Mouse (Mus musculus) megakaryocyte progenitor cell, adult 5-6 weeks (primary cell): ENCODE data around the gene Snx3. TPM values are rescaled to one million over a fixed set of nuclear protein-coding genes. Genes with fewer than 3 reads are reported as not detected.

Experiments
- ATAC-seq: replicated peaks from 2 replicates; pipeline ENCODE4 v1.8.0; 2016; ENCODE audit warnings: mild to moderate bottlenecking, moderate TSS enrichment, inconsistent platforms; ENCODE audit not compliant: poor library complexity
- total RNA-seq, 2 experiments: library from RNA; stranded (forward) in 1 of 2; stranded (reverse) in 1 of 2; fragments of 157-497, 149-512 nt in 1 of 2; fragments of 200-1000 nt in 1 of 2; gene quantifications; 2 replicates each; pipeline versions ENCODE4 v1.2.3 to v1.2.4; 2015 to 2017

Snx3 gene
- total RNA-seq, 2 experiments from 2014 or later, result 104 to 274 TPM

DNA sequence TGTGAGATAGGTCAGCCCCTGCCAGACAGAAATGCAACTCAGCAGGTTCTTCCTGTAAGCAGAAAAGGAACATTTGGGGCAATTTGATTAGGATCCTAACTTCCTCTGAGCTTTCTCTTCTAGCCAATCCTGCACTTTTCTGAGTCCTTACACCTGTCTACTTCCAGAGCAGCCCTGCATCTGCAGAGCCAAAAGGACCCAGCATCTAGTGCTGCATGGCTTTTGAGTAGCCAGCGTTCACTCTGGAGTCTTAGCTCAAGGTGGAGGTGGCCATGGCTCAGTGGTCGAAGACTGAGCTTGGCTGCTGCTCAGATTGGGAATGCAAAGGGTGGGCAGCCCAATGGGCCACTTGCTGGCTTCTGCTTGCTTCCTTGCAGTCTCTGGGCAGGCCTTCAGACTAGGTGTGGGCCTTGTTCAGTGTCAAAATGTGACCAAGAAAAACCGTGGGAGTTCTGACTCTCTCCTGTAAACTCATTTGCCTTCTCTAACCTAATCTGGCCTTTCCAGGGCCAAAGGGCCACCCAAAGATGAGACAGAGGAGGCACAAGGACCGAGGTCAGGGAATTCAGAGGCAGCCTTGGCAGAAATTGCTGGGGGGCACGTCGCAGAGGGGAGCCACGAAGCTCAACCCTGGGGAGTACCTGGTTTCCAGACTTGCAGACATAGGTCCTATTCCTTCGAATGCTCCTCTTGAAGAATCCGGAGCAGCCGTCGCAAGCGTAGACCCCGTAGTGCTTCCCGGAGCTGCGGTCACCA, 75.9 kb downstream of the Snx3 start:
- no peak for ATAC-seq

DNA sequence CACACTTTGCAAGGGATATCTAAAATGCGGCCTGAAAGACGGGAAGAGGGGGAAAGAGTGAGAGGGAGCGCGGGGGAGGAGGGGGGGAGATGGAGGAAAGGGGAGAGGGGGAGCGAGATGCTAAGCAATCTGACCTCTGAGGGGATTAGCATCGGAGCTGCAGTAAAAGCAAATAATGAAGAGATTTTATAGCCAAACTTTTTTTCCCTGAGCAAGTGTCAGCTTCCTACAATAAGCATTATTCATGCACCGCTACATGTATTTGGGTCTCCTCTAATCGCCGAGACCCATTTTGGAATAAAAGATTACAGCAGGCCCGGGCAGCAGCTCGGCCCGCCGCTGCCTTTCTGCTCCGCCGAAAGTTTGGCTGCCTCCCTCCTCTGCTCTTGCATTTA, 76.4 kb downstream of the Snx3 start:
- no peak for ATAC-seq

DNA sequence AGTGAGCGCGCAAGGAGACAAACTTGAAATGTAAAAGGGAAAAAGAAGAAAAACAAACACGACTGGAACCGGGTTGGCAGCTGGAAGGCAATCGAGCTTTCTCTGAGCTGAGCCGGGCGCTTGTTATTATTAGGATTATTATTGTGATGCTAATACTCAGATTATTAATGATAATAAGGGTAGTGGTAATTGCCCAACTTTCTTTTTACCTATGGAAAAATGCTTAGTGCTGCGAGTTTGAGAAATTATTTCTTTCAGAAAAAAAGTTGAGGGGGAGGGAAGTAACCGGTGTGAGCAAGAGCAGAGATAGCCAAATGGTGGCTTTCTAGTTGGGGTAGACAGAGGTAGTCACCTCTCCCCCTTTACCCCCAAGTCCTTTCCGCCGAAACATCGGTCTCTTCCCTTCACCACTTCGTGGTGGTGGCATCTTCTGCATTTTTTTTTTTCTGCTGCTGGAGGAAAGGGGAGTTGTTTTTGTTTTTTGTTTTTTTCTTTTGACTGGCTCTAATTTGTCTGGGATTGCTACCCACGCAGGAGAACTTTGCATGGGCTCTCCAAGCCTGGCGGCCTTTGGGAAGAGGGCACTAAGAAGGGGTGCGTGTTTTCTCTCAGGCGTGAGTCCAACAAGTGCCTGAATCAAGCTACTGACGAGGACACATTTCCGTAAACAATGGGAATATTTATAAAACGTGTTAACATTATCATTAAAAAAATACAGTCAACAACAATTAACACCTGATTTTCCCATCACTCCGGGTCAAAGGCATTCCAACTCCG, 77.1 kb downstream of the Snx3 start:
- no peak for ATAC-seq

DNA sequence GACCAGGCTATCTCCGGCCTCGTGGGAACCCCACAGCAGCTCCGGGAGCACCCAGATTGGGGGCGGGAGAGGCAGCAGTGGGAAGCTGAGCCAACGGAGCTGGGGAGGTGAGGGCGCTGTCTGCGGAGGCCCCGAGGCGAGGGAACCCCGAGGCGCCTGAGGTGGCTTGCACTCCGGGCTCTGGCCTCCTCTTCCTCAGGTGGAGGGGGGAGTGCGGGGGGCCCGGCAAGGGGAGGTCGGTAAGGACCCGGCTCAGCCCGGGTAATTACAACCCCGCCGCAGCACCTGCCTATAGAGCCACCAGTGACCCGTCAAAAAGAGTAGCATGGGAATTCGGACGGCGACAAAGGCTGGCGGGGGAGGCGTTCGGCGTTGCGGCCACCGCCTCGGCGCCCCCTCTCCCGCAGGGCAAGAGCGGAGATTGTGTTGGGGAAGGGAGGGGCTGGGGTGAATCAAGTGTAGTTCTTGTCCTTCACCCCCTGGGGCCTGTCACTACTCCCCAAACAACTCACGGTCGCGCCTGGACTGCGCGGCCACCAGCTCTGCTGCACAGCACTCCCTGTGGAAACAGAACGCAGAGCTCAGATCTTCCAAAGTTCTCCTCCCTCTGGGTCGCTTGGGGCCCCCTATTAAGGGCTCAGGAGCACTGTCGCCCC, 77.8 kb downstream of the Snx3 start:
- ATAC-seq, result no peak

DNA sequence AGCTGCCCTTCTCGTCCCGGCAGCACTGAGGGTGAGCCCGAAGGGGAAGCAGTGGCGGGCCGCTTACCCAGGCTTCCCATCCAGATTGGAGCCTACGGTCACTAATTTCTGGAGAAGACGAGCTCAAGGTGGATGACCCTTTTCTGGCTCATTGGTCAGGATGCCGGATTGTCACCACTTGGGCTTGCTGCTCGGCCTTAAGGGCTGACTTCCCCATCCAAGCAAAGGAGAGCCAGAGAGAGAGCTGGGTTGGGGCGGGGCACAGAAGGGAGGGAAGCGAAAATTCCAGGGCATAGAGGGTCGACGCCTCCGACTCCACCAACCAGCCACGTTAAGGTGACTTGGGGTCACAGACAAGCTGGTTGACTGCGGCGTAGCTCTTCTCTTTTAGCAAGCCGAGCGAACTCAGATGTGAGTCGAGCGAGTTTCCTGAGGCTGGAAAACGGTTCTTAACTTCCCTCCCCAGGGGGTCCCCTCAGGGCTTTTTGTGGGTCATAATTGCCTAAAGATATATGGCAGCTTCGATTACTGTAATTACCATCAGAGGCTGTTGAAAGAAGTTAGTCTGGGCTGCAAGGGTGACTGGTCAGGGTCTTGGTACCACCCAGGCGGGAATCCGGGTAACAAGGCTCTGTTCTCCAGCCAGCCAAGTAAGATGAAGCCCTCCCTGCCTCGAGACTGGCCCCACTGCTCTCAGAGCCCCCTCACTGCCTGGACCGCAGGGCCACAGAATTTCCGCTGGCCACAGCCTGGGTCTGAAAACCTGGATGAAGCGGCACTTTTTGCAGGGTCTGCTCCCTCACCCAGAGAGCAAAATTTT, 78.5 kb downstream of the Snx3 start:
- ATAC-seq, result no peak

DNA sequence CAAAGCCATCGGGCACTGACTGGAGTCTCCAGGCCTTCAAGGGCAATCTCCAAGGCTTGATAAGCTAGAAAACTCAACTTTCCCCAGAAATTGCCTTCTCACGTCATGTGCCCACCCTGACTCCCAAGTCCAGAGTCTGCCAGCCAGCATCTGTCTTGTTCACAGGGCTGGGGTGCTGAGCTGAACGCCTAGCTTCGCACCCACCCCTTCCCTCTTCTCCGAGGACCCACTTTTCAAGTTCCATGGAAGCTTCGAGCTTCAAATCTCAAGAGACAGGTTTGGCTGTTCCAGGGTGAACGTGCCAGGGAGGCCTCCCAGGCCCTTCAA, 79.1 kb downstream of the Snx3 start:
- ATAC-seq, result no peak

DNA sequence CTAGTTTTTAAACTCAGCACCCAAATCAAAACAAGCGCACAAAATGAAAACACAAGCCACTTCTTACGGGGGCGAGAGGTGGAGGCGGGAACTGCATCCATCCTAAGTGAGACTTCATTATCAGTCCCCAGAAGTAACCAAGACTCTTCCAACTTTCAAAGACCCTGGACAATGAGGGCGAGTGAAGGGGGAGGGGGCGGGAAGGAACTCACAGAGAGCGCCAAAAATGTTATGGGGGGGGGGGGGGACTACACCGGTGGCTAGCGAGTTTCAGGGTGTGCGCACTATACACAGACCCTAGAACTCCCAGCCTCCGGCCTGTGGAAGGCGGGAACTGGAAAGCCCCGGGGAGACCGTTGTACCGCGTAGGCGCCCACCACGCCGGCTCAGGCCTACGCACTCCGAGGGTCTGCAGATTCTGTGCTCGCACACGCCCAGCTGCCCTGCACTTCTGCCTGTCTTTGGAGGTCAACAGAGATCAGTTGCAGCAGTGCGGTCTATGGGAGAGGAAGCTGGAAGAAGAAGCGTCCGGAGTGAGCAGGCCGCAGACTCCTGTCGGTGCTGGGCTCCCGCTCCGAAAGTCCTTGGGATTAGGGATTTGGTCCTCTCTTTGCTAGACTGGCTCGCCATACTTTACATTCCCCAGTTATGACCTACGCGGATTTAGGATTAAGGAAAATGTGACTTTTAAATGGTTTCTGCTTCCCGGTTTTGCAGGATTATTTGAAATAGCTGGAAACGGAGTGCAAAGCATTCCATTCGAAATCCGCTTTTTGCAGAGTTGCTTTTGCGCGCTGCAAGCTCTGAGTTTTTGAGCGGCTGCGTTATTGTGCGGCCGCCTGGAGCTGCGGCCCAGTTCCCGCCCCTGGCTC, 80.1 kb downstream of the Snx3 start:
- ATAC-seq, result no peak

DNA sequence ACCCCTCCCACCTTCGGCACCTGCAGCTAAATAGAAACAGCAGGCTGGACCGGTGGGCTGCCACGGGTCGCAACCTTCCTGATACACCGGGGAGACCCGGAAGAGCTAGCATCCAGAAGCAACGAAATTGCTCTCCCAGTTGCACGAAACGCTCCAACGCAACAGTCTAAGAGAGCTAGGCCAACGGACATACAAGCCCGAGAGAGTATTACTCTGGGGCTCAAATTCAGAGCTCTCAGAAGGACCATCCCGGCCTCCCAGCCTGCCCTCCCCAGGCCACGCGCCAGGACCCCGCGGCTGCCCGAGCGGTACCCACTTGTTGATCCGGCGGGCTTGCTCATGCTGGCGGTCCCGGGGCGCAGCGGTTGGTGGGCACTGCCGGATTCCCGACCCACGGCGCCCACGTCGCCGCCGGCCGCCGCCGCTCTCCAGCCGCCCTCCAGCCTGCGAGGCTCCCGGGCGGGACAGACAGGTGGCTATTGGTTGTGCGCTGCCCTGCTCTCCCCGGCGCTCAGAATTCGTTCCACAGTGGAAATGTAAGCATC, 80.8 kb downstream of the Snx3 start:
- no peak for ATAC-seq

DNA sequence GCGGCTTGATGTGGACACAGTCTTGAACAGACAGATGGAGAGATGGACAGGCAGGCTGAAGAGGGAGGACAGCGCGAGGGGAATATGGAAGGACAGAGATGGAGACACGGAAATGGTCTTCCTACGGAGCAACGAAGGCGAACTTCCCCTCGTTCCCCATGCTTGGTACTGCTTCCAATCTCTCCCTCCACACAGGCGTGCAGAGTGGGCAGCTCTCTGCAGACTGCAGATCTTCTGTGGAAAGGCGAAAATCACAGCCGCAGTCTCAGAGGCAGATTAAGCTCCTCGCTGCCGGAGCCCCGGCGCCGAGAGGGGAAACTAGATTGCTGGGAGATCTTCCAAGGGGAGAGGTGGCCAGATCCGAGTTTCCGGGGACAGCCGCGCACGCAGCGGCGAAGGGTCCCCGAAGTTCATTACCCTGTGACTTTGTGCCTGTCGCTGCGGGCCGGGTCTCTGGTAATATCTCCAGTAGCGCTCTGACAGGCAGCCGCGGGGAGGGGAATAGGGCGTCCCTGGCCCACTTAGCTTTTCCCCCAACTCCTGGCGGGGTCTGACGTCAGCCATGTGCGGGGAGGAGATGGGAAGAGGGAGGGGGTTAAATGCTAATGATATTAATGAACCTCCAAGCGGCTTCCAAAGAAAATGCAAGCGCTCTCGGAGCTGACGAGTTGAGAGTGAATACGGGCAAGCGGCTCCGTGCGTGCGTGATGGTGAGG, 81.5 kb downstream of the Snx3 start, which contains the start of the genes Nr2e1 and Ostm1:
Nr2e1 (minus strand) TSS at position 476 of the 716 bp plus-strand sequence.
Ostm1 (plus strand) TSS at position 666 of the 716 bp plus-strand sequence.
- no peak for ATAC-seq

DNA sequence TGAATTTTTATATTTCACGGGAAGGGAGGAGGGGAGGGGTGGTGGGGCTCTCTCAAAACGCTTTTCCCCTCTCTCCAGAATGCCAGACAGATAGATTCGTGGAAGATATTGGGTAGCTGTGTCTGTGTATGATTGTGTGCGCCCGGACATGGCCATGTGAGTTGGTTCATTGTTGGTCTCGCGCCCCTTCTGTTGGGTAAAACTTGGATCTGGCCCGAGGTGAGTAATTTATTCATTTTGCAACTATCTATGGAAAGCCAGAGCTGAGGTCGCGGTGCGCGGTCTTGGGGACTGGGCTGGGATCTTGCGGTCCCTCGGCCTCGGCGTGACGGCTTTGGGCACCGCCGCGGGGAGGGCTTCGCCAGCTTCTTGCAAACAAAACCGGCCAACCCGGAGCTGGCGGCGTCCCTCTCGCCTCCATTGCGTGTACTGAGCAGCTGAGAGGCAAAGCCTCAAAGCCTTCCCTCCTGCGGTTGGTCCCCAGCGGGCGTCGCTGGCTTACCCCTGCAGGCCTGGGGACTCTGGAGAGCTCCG, 82.1 kb downstream of the Snx3 start:
- no peak for ATAC-seq

DNA sequence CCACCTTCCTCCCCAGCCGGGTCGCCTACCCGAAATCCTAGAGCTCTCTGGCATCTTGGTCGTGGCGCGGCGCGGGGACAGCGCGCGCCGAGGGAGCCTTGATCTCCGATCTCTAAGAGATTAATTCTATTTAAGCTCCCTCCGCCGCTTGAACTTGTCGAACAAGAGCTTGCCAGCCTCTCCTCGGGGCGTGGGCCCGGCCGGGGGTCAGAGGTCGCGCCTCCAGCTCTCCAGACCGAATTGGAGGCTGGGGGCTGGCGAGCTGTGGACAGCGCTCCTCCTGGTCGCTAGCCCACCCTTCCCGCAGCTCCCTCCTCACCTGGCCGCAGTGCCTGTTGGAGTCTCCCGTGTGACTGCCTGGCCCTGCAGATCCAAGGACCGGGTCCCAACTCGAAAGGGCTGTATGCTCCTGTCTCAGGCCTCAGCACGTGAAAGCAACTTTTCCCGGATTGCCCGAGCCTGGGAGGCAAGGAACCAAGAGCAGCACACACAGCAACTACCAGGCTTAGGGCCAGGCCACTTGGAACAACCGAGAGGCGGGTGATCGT, 82.7 kb downstream of the Snx3 start:
- ATAC-seq, result no peak

Other genes starting within 250 kb of the Snx3 start
- 19.9 and 23.7 TPM in 2 replicates for gene Foxo3, start 225.3 kb upstream of the Snx3 start, total RNA-seq (2015)
- gene Foxo3, start 225.3 kb upstream of the Snx3 start, total RNA-seq (2017), result 20.1 and 22.8 TPM in 2 replicates
- 2.1 and 3.1 TPM in 2 replicates for gene Afg1l, start 23.5 kb upstream of the Snx3 start, total RNA-seq (2015)
- 3.0 and 5.7 TPM in 2 replicates for gene Afg1l, start 23.5 kb upstream of the Snx3 start, total RNA-seq (2017)
- gene Nr2e1, start 81.6 kb downstream of the Snx3 start, total RNA-seq (2015), result not detected in 2 replicates
- gene Nr2e1, start 81.6 kb downstream of the Snx3 start, total RNA-seq (2017), result not detected in 2 replicates
- 40.5 and 42.3 TPM in 2 replicates for gene Ostm1, start 81.8 kb downstream of the Snx3 start, total RNA-seq (2015)
- 46.4 and 47.3 TPM in 2 replicates for gene Ostm1, start 81.8 kb downstream of the Snx3 start, total RNA-seq (2017)